Mouse (Mus musculus): Measurements from ENCODE around the gene Ccdc9b.

Ccdc9b gene

GRCm38 (mm10) chr2:118725511-118725910, 37.0 kb downstream of the Ccdc9b start:
- ATAC-seq (ENCODE audit: insufficient number of reproducible peaks, low FRiP score, low TSS enrichment), result no peak

GRCm38 (mm10) chr2:118723693-118724486, 38.6 kb downstream of the Ccdc9b start:
- ATAC-seq (ENCODE audit: insufficient number of reproducible peaks, low FRiP score, low TSS enrichment), result no peak

GRCm38 (mm10) chr2:118716677-118717076, 45.8 kb downstream of the Ccdc9b start:
- no peak for ATAC-seq (ENCODE audit: insufficient number of reproducible peaks, low FRiP score, low TSS enrichment)

DNA sequence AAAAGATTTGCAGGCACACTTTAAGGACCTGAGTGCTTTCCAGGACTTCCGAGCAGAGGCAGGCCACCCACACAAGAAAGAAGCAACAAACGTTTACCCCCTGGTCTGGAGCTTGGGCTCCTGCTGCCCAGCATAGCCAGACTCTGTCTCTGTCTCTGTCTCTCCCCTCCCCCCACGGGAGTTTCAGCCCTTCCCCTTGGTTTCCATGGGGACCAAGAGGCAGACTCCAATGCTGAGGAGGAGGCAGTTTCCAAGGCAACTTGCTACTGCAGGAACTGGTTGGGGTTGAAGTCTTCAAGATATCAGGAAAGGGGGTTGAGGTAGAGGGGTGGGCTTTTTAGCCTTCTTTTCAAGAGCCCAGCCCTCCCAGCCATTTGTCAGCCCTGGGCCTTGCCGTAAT, 48.2 kb downstream of the Ccdc9b start:
- ATAC-seq (ENCODE audit: insufficient number of reproducible peaks, low FRiP score, low TSS enrichment), result no peak

DNA sequence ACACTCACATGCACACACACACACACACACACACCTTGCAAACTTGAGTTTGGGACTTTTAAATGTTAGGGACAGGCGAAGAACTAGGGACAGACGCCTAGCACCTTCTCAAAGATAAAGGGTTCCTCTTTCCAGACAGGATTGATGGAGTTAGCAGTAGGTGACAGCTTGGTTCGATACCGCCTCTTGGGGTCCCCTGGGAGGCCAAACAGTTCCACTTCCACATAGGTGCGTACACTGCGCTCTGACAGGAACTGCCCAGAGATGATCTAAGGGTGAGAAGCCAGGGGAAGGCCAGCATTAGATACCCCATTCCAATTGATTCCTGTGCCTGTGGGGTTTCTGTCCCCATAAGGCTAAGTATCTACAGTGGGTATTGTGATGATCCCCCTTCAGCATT, 48.8 kb downstream of the Ccdc9b start:
- no peak for ATAC-seq (ENCODE audit: insufficient number of reproducible peaks, low FRiP score, low TSS enrichment)

GRCm38 (mm10) chr2:118711038-118711494, 51.4 kb downstream of the Ccdc9b start:
- no peak for ATAC-seq (ENCODE audit: insufficient number of reproducible peaks, low FRiP score, low TSS enrichment)

DNA sequence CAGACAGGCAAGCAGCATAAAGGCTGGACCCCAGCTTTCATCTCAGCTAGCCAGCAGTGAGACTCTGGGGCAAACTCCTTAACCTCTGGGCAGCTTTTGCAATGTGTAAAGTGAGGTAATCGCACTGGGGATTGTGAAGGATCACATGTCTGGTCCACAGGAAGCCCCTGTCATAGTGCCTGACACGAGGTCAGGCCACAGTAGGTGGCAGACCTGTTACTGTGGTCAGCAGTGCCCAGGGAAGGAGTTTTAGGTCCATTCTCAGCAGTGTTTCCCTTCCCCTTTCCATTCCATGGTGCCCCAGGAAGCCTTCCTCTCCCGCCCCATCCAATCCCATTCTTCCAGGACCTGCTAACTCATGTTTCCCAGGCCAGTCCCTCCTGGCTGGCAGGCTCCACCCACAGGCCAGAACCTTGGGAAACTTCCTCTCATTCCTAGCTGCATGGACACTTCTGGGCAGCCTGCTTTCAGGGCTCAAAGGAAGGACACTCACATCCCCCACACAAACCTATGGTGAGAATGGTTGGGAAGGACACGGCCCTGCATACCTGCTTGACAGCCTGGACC, 52.7 kb downstream of the Ccdc9b start:
- ATAC-seq (ENCODE audit: insufficient number of reproducible peaks, low FRiP score, low TSS enrichment), result no peak

DNA sequence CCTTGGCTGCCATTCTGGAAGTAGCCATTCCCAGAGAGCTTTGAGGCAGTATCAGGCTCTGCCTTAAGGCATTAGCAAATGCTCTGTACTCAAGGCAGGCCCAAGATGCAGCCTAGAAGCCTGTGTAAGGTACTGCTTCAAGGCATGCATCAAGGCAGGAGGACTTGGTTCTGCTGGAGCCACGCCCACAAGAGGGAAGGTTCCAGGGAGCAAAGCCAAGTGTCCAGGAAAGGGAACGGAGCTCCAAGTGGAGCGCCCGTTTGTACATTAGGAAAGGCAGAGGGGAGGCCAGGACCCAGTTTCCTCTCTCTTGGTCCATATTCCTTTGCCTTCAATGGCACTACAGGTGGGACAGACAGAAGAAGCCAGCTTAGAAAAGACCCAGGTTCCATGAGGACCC, 54.0 kb downstream of the Ccdc9b start:
- no peak for ATAC-seq (ENCODE audit: insufficient number of reproducible peaks, low FRiP score, low TSS enrichment)

- no peak for ATAC-seq (ENCODE audit: insufficient number of reproducible peaks, low FRiP score, low TSS enrichment)
Measured at GRCm38 (mm10) chr2:118706436-118706835, 56.0 kb downstream of the Ccdc9b start.

Measured in cerebellum, adult (tissue).